Mouse (Mus musculus) liver, embryonic 14.5 days (tissue): Measurements from ENCODE around the gene Kbtbd8.

Source experiments
- CTCF ChIP-seq: IDR thresholded peaks from 2 replicates; pipeline ENCODE4 v1.5.1; 2016; ENCODE audit warnings: antibody characterized with exemption, low read depth, control low read depth
- EP300 ChIP-seq: IDR thresholded peaks from 2 replicates; pipeline ENCODE4 v1.6.1; 2016; ENCODE audit warnings: antibody characterized with exemption, low read depth

- TF ChIP-seq CTCF (no peak), EP300 (no peak)
Observed at GRCm38 (mm10) chr6:95151563-95151962, 34.5 kb downstream of the Kbtbd8 start.
